Mouse (Mus musculus) left cerebral cortex, adult 8-10 months (tissue): ENCODE measurements around the gene Prkce. TPM values are rescaled to one million over a fixed set of nuclear protein-coding genes. Genes with fewer than 3 reads are reported as not detected.

Source experiments
- DNase-seq, 2 experiments: peaks; one replicate each; pipeline ENCODE4 v3.0.0; 2022; ENCODE audit warnings: low spot score in 2 of 2
- total RNA-seq, 4 experiments: library from RNA; stranded (reverse); gene quantifications; 2 replicates each; pipeline ENCODE4 v1.2.4; 2022

Prkce gene
- total RNA-seq, 4 experiments from 2014 or later, result 250 to 274 (median 263) TPM

GRCm38 (mm10) chr17:86254978-86255377 lies 87.4 kb downstream of the Prkce start:
- no peak for DNase-seq

GRCm38 (mm10) chr17:86256730-86257131 lies 89.1 kb downstream of the Prkce start:
- no peak for DNase-seq

- no peak for DNase-seq
These were observed 93.5 kb downstream of the Prkce start for GRCm38 (mm10) chr17:86261067-86261466.

- DNase-seq, result no peak
These were observed 96.5 kb downstream of the Prkce start for GRCm38 (mm10) chr17:86263985-86264649.

- DNase-seq, result peak in 1 of 2 experiments; percentile 76
These were observed 98.5 kb downstream of the Prkce start for GRCm38 (mm10) chr17:86266051-86266450.

- no peak for DNase-seq
These were observed 99.7 kb downstream of the Prkce start for GRCm38 (mm10) chr17:86267126-86267760.

GRCm38 (mm10) chr17:86269639-86270038 lies 102.1 kb downstream of the Prkce start:
- no peak for DNase-seq

- no peak for DNase-seq
These were observed 102.9 kb downstream of the Prkce start for GRCm38 (mm10) chr17:86270523-86270922.

- no peak for DNase-seq
These were observed 103.7 kb downstream of the Prkce start for GRCm38 (mm10) chr17:86271277-86271676.

GRCm38 (mm10) chr17:86272961-86273360 lies 105.4 kb downstream of the Prkce start:
- DNase-seq, result no peak

- no peak for DNase-seq
These were observed 106.2 kb downstream of the Prkce start for GRCm38 (mm10) chr17:86273566-86274349.

- no peak for DNase-seq
These were observed 106.8 kb downstream of the Prkce start for GRCm38 (mm10) chr17:86274350-86274744.

- DNase-seq, result no peak
These were observed 108.8 kb downstream of the Prkce start for GRCm38 (mm10) chr17:86276381-86276780.

GRCm38 (mm10) chr17:86277032-86277798 lies 109.6 kb downstream of the Prkce start:
- no peak for DNase-seq

GRCm38 (mm10) chr17:86277999-86278526 lies 110.5 kb downstream of the Prkce start:
- DNase-seq, result no peak

GRCm38 (mm10) chr17:86279751-86280150 lies 112.2 kb downstream of the Prkce start:
- DNase-seq, result no peak

- DNase-seq, result no peak
These were observed 116.2 kb downstream of the Prkce start for GRCm38 (mm10) chr17:86283741-86284140.

GRCm38 (mm10) chr17:86285058-86285457 lies 117.5 kb downstream of the Prkce start:
- DNase-seq, result no peak

GRCm38 (mm10) chr17:86286747-86287271 lies 119.2 kb downstream of the Prkce start:
- DNase-seq, result no peak

- DNase-seq, result no peak
These were observed 125.1 kb downstream of the Prkce start for GRCm38 (mm10) chr17:86292711-86293110.

GRCm38 (mm10) chr17:86293247-86293744 lies 125.7 kb downstream of the Prkce start:
- no peak for DNase-seq
